Mouse (Mus musculus) left cerebral cortex, postnatal 36 days (tissue): ENCODE results near the gene Mthfd1l. TPM values are rescaled to one million over a fixed set of nuclear protein-coding genes. Genes with fewer than 3 reads are reported as not detected.
A peak's percentile ranks its signal among the peaks of the same experiment; 100 is the strongest.

Source experiments
- DNase-seq, 2 experiments: peaks; one replicate each; pipeline ENCODE4 v3.0.0; 2021 to 2022; ENCODE audit warnings: low spot score in 2 of 2, mixed read lengths in 1 of 2
- intact Hi-C: fragments of 180-260 bp; cut with DNase I; formaldehyde crosslinking; loops from one replicate; pipeline ENCODE4 v1.15.1; 2025
- total RNA-seq, 2 experiments: library from RNA; stranded (reverse); gene quantifications; 2 replicates each; pipeline ENCODE4 v1.2.3; 2021

Gene Mthfd1l
- total RNA-seq, 2 experiments from 2014 or later = 12.3 to 13.0 TPM

- intact Hi-C loops = no loop called here
These were observed 60.8 kb downstream of the Mthfd1l start for GRCm38 (mm10) chr10:4033761-4034160.

GRCm38 (mm10) chr10:4036476-4036875, 63.6 kb downstream of the Mthfd1l start:
- intact Hi-C loops = loop anchor here (2.0 kb wide), 1 partner anchor 298 kb away; no protein-coding TSS in a partner anchor
- DNase-seq = no peak

More at GRCm38 (mm10) chr10:4033761-4034160, 60.8 kb downstream of the Mthfd1l start:
- no peak for DNase-seq

- intact Hi-C loops = loop anchor here (2.0 kb wide), 1 partner anchor 298 kb away; no protein-coding TSS in a partner anchor
- no peak for DNase-seq
These were observed 64.1 kb downstream of the Mthfd1l start for GRCm38 (mm10) chr10:4037066-4037465.

- intact Hi-C loops = no loop called here
- DNase-seq = no peak
These were observed 65.7 kb downstream of the Mthfd1l start for GRCm38 (mm10) chr10:4038576-4038975.

GRCm38 (mm10) chr10:4041691-4042090, 68.8 kb downstream of the Mthfd1l start:
- intact Hi-C loops = no loop called here

GRCm38 (mm10) chr10:4044421-4044820, 71.5 kb downstream of the Mthfd1l start:
- no peak for DNase-seq
- intact Hi-C loops = no loop called here

More at GRCm38 (mm10) chr10:4041691-4042090, 68.8 kb downstream of the Mthfd1l start:
- DNase-seq = peak in 1 of 2 experiments; percentile 25

GRCm38 (mm10) chr10:4046496-4046895, 73.6 kb downstream of the Mthfd1l start:
- intact Hi-C loops = no loop called here

GRCm38 (mm10) chr10:4047666-4048065, 74.7 kb downstream of the Mthfd1l start:
- DNase-seq = no peak
- intact Hi-C loops = no loop called here

More at GRCm38 (mm10) chr10:4046496-4046895, 73.6 kb downstream of the Mthfd1l start:
- DNase-seq = no peak

GRCm38 (mm10) chr10:4050236-4050635, 77.3 kb downstream of the Mthfd1l start:
- intact Hi-C loops = no loop called here
- DNase-seq = no peak

GRCm38 (mm10) chr10:4052711-4053110, 79.8 kb downstream of the Mthfd1l start:
- no peak for DNase-seq
- intact Hi-C loops = no loop called here

GRCm38 (mm10) chr10:4053278-4054061, 80.6 kb downstream of the Mthfd1l start:
- DNase-seq = no peak
- intact Hi-C loops = no loop called here

GRCm38 (mm10) chr10:4054589-4054988, 81.7 kb downstream of the Mthfd1l start:
- intact Hi-C loops = no loop called here
- no peak for DNase-seq

GRCm38 (mm10) chr10:4057397-4057796, 84.5 kb downstream of the Mthfd1l start:
- no peak for DNase-seq
- intact Hi-C loops = no loop called here

- DNase-seq = no peak
- intact Hi-C loops = no loop called here
These were observed 84.9 kb downstream of the Mthfd1l start for GRCm38 (mm10) chr10:4057832-4058231.

GRCm38 (mm10) chr10:4061071-4061987, 88.4 kb downstream of the Mthfd1l start:
- intact Hi-C loops = no loop called here
- no peak for DNase-seq

- intact Hi-C loops = no loop called here
- DNase-seq = no peak
These were observed 90.6 kb downstream of the Mthfd1l start for GRCm38 (mm10) chr10:4063537-4063936.

- intact Hi-C loops = no loop called here
- DNase-seq = no peak
These were observed 92.6 kb downstream of the Mthfd1l start for GRCm38 (mm10) chr10:4065295-4066084.

- intact Hi-C loops = no loop called here
- no peak for DNase-seq
These were observed 96.4 kb downstream of the Mthfd1l start for GRCm38 (mm10) chr10:4069258-4069826.

GRCm38 (mm10) chr10:4070061-4070460, 97.1 kb downstream of the Mthfd1l start:
- intact Hi-C loops = no loop called here
- no peak for DNase-seq
